Mouse (Mus musculus) left cerebral cortex, adult 2 months (tissue): ENCODE results near the gene Uts2b. TPM values are rescaled to one million over a fixed set of nuclear protein-coding genes. Genes with fewer than 3 reads are reported as not detected.

ENCODE experiments used
- DNase-seq, 2 experiments: peaks; one replicate each; pipeline ENCODE4 v3.0.0; 2021 to 2022; ENCODE audit warnings: low spot score in 2 of 2, mixed read lengths in 1 of 2; ENCODE audit errors: extremely low spot score in 1 of 2
- H3K27ac ChIP-seq: fragments of 200-600 bp; 2 replicates; pipeline ENCODE4 v1.8.1; 2022
- H3K4me3 ChIP-seq: fragments of 200-600 bp; 2 replicates; pipeline ENCODE4 v1.8.1; 2022
- CTCF ChIP-seq: fragments of 200-600 bp; IDR thresholded peaks from 2 replicates; pipeline ENCODE4 v1.8.1; 2022; ENCODE audit warnings: antibody characterized with exemption, mild to moderate bottlenecking, moderate library complexity
- intact Hi-C: fragments of 180-260 bp; cut with DNase I; formaldehyde crosslinking; loops from one replicate; pipeline ENCODE4 v1.15.1; 2025
- long read RNA-seq, 2 experiments: library from polyadenylated mRNA; stranded (forward); transcript quantifications; one replicate each; pipeline ENCODE4 v2.0.0; 2021; ENCODE audit warnings: borderline mapping rate in 2 of 2
- total RNA-seq, 2 experiments: library from RNA; stranded (reverse); gene quantifications; 2 replicates each; pipeline ENCODE4 v1.2.3; 2021

Gene Uts2b
- total RNA-seq: not detected
- long read RNA-seq, experiment 1: 0 reads
- long read RNA-seq, experiment 2: 0 reads

DNA sequence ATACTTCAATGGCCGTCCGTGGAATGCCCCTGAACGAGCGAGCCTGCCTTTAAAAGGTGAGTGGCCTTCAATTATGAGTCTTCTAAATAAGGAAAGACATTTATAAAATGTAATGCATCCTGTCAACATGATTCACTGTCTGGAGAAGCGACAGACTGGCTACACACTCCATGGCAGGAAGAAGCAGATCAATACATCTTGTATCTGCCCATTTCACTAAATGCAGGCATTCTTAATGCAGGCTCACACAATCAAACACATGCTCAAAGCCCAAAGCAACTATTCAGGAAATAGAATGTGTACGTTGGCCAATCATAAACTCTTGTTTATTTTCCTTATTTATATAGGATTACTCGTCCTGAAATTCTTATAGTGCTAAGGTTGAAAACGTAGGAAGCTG lies at the start of gene Uts2b:
Gene Uts2b (minus strand): TSS at position 49 of the 400 bp plus-strand sequence.
- no peak for DNase-seq
- Histone ChIP-seq H3K27ac (no peak within 1 kb of the TSS), H3K4me3 (no peak within 1 kb of the TSS)
- intact Hi-C loops: no loop called here
- no peak for TF ChIP-seq CTCF

GRCm38 (mm10) chr16:27417632-27418031 lies 47.6 kb upstream of the Uts2b start:
- Histone ChIP-seq H3K4me3 (no peak overlapping the region), H3K27ac (no peak overlapping the region)
- intact Hi-C loops: no loop called here
- DNase-seq: no peak
- TF ChIP-seq CTCF: no peak

GRCm38 (mm10) chr16:27416937-27417584 lies 47.0 kb upstream of the Uts2b start:
- H3K27ac ChIP-seq: no peak overlapping the region
- H3K4me3 ChIP-seq: no peak overlapping the region
- intact Hi-C loops: no loop called here
- no peak for TF ChIP-seq CTCF
- DNase-seq: no peak

DNA sequence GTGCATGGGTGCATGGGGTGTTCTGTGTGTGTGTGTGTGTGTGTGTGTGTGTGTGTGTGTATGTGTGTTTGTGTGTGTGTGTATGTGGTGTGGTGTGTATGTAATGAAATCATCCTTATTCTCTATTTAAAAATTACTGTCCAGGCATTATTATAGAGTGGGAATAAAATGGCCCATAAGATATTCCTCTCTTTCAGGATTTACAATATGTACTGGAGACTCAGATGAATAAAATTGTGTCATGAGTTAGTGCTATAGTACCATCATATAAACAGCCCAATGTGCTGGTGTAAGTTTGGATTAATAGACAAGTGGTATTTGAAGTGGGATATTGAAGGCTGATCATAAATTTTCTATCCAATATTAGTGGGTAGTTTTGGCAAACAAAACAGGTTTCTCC lies 34.1 kb upstream of the Uts2b start:
- TF ChIP-seq CTCF: no peak
- intact Hi-C loops: no loop called here
- no peak overlapping the region for H3K4me3 ChIP-seq
- no peak overlapping the region for H3K27ac ChIP-seq
- DNase-seq: no peak

GRCm38 (mm10) chr16:27401579-27401978 lies 31.5 kb upstream of the Uts2b start:
- H3K27ac ChIP-seq: no peak overlapping the region

DNA sequence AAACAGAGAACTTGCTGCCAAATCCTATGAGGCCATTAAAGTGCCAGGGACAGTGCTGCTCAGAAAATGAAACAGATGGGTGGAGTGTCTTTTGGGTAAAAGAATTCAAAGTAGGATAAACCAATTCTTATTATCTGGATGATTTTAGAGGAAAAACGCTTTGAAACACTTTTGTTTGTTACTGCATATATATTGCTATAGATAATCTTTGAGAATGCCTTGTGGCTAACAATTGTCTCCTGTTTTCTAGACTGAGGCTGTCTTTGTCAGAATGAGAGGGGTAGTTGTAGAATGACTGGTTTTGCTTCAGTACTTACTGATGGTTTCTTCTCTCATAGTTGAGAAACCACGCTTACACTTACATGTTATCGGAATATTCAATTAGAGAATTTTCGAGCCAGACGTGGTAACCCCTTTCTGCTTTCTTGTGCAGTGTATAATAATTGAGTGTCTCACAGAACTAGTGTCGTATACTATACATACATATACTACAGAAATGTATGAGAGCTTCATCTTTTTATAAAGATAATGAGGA lies 29.7 kb upstream of the Uts2b start:
- DNase-seq: no peak
- TF ChIP-seq CTCF: no peak
- Histone ChIP-seq H3K4me3 (no peak overlapping the region), H3K27ac (0 out of 2 replicates have a peak overlapping the region, but pooled peaks have one; percentile 3)
- intact Hi-C loops: no loop called here

More at GRCm38 (mm10) chr16:27401579-27401978, 31.5 kb upstream of the Uts2b start:
- H3K4me3 ChIP-seq: no peak overlapping the region
- no peak for TF ChIP-seq CTCF
- DNase-seq: no peak
- intact Hi-C loops: no loop called here

DNA sequence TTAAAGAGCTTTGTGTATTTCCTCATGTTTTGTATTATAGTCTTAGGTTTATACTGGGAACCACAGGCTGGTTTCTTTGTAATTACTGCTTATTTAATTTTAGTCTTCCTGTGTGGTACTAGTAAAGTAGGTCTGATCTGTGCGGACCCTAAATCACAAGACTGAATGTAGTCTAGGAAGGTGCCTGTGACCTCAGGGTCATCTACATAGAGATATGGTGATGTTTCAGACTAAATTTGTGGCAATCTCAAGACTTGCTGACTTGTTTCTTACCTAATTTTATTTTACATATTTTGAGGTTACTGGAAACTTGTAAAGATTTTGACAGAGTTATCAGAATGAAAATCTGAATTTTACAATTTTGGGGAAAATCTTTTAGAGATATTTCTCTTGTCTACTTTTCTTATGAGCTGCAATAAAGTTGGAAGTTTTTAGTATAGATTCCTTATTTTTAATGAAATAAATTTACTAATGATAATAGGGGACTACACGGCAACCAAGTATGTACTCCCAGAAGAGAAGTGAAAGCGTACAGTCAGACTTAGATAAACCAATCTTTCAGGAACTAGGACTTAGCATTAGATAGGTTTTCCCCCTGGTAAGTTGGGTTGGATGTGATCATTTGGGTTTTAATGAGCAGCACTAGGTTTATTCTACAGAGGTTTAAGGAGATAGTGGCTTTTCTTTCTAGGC lies 29.1 kb upstream of the Uts2b start:
- H3K4me3 ChIP-seq: no peak overlapping the region
- intact Hi-C loops: no loop called here
- no peak for TF ChIP-seq CTCF
- DNase-seq: no peak
- H3K27ac ChIP-seq: 0 out of 2 replicates have a peak overlapping the region, but pooled peaks have one; percentile 3

DNA sequence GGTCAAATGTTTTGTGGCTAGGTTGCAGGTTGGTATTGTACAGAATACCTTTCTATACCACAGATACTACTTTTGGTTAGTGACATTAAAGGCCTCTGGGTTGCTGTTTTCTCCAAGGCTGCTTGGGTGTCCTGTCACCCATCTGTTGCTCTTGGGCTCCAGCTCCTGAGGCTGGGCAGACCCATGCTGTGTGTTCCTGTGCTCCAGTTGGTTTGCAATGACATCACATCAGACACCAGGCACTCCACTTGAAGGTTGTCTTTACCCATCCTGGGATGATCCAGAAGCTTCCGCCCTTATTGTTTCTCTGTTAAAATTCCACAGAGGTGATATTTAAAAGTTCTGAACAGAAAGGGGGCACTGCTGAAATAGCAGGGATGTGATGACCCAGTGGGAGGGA lies 26.9 kb upstream of the Uts2b start:
- Histone ChIP-seq H3K4me3 (no peak overlapping the region), H3K27ac (no peak overlapping the region)
- intact Hi-C loops: no loop called here
- DNase-seq: no peak
- TF ChIP-seq CTCF: no peak

DNA sequence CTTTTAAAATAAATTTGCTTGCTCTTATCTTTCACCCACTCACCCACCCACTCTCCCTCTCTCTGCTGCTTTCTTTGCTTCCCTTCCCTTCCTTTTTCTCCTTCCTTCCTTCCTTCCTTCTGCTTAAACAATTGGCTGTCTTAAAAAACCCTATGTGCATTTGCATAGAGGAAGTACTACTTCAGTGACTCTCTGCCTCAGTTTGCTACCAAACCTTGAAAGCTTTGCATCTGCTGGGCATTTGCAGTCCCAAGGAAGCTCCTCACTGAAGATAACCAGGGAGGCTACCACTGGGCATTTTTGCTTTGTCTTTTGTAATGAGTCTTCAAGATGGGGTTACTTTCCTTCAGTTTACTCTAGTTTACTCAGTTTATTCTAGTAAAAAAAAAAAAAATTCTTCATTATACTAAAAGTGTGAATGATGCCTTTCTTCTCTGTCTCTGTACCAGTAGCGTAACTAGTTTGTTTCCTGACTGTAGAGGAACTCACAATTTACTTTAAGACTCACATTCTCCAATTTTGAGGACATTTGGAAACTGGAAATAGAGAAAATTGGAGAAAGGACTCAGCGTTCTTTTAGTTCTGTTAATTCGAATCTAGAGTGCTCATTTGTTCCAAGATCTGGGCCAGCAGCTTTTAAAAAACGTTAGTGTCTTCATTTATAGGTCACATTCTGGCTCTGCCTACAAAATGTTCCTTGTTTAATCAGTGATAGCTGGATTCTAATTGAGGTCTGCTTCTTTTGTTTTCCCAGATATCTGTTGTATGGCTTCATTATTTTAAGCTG lies 25.4 kb upstream of the Uts2b start:
- DNase-seq: no peak
- TF ChIP-seq CTCF: no peak
- no peak overlapping the region for H3K4me3 ChIP-seq
- peak overlapping the region; percentile 42 for H3K27ac ChIP-seq
- intact Hi-C loops: no loop called here

DNA sequence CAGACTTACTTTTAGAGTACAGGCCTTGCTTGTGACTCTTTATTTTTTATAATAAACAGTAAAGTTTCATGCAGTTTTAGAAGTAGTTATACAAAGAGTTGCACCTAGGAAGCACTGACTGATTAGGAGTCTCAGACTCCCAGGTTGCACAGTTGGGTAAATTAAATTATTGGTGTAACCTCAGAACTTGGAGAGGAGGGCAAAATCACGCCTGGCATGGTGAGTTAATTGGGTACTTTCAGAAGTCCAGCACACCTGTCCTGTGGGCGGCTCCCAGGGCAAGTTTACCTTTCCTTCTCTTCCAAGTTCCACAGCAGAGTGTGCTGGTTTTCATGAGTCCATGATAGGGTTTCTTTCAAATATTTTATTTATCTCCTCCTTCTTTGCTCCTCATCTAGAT lies 21.8 kb upstream of the Uts2b start:
- Histone ChIP-seq H3K4me3 (no peak overlapping the region), H3K27ac (peak overlapping the region; percentile 53)
- TF ChIP-seq CTCF: no peak
- intact Hi-C loops: no loop called here
- DNase-seq: no peak

DNA sequence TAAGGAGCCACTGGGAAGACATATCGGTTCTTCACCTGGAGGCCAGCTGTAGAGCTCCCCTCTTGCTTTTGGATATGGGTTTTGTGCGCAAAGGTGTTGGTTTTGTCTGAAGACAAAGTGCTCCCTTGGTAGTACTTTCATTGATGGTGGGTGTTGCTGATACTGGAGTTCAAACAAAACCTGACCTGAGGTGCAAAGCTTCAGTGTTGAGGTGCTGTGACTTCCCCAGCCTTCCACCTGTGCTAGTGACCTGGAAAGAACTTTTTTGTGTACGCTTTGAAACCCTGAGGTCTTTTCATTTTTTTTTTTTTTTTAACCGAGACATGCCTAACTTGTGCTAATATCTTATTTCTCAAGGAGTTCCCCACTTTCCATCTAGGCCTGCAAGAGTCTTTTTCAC lies 20.3 kb upstream of the Uts2b start:
- peak overlapping the region; percentile 71 for H3K4me3 ChIP-seq
- H3K27ac ChIP-seq: peak overlapping the region; percentile 97
- no peak for TF ChIP-seq CTCF
- no peak for DNase-seq
- intact Hi-C loops: no loop called here
